Mouse (Mus musculus) heart, postnatal 0 days (tissue): Measurements from ENCODE around the gene Pcsk4.

Source experiments
- CTCF ChIP-seq: IDR thresholded peaks from 2 replicates; pipeline ENCODE4 v1.5.1; 2016; ENCODE audit warnings: antibody characterized with exemption, control low read depth, low read depth
- EP300 ChIP-seq: IDR thresholded peaks from 2 replicates; pipeline ENCODE4 v1.6.1; 2016; ENCODE audit warnings: antibody characterized with exemption, low read depth

GRCm38 (mm10) chr10:80315315-80315714, 14.0 kb downstream of the Pcsk4 start:
- TF ChIP-seq CTCF (no peak), EP300 (no peak)
